Mouse (Mus musculus) layer of hippocampus, adult 6 months (tissue): ENCODE data around the gene Smarcb1. TPM values are rescaled to one million over a fixed set of nuclear protein-coding genes. Genes with fewer than 3 reads are reported as not detected.

ENCODE experiments used
- long read RNA-seq, 2 experiments: library from polyadenylated mRNA; unstranded; transcript quantifications; one replicate each; pipeline ENCODE4 v2.0.0; 2019 to 2020
- polyA plus RNA-seq: library from polyadenylated mRNA; unstranded; fragments of <200 nt; fragmentation: Nextera tagmentation; gene quantifications from 2 replicates; pipeline ENCODE4 v1.2.3, GENCODE M21; 2021

The Smarcb1 gene
- 110 and 116 TPM in 2 replicates for polyA plus RNA-seq
- long read RNA-seq, experiment 1, transcript Smarcb1-201 (9 exons, 1,660 nt) = major isoform, 178 of 264 reads
- long read RNA-seq, experiment 1, transcript Smarcb1-202 (9 exons, 1,622 nt) = minor isoform, 66 of 264 reads
- long read RNA-seq, experiment 1, partial matches to known transcripts = 16 of 264 reads
- long read RNA-seq, experiment 1, other reads (novel, unspliced or antisense) = 4 of 264 reads
- long read RNA-seq, experiment 2, transcript Smarcb1-201 (9 exons, 1,660 nt) = major isoform, 462 of 628 reads
- long read RNA-seq, experiment 2, transcript Smarcb1-202 (9 exons, 1,622 nt) = minor isoform, 150 of 628 reads
- long read RNA-seq, experiment 2, partial matches to known transcripts = 10 of 628 reads
- long read RNA-seq, experiment 2, other reads (novel, unspliced or antisense) = 6 of 628 reads

DNA sequence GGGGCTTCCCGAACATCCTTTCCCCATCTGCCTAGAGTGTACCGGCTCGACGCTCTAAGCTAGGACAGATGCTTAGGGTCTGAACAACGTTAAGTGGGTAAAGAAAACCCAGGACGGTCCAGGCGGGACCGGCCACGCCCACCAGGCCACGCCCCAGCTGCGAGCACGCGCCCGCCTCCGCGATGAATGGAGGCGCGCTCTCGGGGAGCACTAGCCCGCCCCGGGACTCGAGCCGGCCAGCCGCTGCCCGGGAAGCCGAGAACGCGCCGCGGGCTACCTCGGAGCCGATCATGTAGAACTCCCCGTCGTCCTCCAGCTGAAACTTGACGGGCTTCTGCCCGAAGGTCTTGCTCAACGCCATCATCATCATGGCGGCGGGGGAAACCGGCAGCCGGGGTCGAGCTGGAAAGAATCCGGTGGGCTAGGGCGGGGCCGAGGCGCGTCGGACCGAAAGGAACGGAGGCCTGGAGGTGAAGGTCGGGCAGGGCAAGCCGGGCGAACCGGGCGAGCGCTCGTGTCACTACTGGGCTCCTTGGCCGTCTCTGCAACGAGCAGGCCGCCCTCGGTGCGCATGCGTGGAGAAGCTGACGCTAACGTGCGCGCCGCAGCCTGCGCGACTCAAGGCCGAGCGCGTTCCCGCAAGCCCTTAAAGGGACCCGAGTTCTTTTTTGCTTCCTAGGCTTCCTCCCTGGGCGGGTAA, at the start of gene Smarcb1:
Gene Smarcb1 (minus strand): TSS at position 592 of the 700 bp plus-strand sequence.

DNA sequence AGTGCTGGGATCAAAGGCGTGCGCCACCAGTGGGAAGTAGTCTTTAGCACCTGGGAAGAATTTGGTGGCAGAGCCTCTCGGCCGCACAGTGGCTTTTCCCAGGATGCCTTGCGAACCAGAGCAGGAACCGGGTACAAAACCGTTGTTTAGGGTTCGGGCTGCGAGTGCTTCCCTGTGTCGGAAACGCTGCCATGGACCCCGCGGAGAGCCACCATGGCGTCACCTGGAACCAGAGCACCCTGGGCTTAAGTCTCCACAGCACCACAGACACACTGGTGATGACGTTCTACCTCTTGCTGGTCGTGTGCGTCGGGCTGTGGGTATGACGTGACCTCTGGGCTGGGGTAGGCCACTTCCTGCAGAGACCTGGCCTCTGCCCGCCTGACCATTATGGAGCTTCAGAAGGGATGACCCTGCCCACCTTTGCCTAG, 33.0 kb upstream of the Smarcb1 start, which contains the start of gene Gm5134:
Gene Gm5134 (plus strand): TSS at position 134 of the 431 bp plus-strand sequence.

DNA sequence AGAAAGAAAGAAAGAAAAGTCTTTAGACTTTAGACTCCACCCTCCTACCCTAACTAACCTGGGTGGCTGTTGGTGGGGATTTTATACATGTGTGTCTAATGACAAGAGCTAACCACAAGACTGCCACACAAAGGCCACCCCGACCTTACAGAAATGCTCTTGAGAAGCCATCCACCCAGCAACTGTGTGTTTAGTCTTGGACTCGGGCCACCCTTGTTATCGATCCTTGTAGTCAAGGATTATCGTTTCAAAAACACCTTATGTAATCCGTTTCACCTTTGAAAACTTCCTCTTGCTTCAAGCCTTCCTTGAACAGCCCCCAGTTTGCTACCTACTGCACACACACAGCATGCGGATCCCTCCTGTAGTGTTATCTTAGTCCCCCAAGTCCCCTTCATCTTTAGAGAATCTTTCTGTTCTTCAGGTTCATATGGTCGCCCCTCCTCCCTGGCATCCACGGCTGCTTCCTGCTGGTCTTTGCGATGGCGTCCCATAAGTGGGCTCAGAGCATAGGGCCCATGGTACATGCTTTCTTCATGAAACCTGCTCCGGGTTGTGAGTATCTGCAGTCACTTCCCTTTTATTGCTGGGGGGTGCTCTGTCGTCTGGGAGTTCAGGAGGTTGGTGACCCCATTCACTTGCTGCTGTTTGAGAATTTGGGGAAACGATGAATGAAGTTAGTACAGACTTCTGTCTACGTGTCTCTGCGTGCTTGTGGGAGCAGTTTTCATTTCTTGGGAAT, 21.5 kb upstream of the Smarcb1 start, which contains the start of gene Vpreb3:
Gene Vpreb3 (plus strand): TSS at position 322 of the 742 bp plus-strand sequence.

DNA sequence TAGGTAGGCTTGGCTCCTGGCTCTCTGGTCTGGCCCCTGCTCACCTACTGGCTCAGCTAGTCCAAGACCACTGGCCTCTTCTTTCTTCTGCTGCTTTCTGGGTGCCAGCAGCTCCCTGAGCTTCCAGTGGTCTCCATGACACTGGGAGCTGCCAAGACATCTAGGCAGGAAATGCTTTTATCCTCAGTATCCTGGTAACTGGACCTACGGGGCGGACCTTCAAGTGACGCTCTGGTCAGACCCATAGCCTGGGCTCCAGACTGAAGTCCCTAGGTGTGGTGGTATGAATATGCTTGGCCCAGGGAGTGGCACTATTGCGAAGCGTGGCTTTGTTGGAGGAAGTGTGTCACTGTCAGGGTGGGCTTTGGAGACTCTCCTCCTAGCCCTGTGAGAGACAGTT, 19.1 kb upstream of the Smarcb1 start, which contains the start of gene Gm867:
Gene Gm867 (minus strand): TSS at position 153 of the 400 bp plus-strand sequence.

DNA sequence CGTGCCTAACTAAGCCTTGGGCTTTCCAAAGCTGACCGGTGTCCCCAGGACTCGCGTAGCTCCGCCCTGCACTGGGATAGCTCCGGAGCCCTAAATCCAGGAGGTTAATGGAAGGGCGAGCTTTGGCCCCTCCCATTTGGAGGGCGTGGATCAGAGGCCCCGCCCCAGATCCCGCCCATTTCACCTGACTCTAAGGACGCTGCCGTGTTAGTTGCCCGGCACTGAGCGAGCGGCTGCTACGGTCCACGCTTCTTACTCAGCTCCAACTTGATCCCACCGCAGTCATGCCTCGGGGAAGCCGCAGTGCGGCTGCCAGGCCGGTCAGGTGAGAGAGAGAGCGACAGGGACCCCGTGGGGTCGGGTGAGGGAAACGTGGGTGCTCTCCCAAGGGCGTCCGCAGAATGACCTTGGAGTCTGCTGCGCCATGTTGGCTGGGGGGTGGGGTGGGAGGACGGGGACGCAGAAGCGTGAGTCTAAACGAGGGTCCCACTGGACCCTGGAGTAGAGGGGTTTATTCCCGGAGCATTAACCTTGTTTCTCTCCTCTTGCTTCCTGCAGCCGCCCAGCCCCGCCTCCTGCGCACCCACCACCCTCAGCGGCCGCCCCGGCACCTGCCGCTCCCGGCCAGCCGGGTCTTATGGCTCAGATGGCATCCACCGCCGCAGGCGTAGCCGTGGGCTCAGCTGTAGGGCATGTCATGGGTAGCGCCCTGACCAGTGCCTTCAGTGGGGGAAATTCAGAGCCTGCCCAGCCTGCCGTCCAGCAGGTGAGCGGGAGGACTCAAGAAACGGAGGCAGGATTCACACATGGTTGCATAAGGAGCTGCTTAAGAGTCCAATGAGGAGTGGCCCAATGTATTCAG, 14.5 kb upstream of the Smarcb1 start, which contains the start of gene Mmp11:
Gene Mmp11 (minus strand): TSS at position 817 of the 862 bp plus-strand sequence.

DNA sequence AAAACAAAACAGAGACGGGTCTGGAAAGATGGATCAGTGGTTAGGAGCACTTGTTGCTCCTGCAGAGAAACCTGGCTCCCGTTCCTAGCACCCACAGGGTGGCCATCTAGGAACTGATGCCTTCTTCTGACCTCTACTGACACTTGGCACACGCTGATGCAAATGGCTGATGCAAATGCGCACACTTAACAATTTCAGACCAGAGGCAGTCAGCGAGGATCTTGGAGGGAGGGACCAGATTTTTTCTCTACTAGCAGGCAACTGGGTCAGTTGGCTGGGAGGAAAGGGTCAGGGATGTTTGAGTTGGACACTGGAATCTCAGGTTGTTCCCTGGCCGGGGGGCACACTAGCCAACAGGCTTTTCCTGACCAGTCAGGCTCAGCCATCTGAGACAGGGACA, 11.5 kb upstream of the Smarcb1 start, which contains the start of gene Chchd10:
Gene Chchd10 (plus strand): TSS at position 240 of the 400 bp plus-strand sequence.

DNA sequence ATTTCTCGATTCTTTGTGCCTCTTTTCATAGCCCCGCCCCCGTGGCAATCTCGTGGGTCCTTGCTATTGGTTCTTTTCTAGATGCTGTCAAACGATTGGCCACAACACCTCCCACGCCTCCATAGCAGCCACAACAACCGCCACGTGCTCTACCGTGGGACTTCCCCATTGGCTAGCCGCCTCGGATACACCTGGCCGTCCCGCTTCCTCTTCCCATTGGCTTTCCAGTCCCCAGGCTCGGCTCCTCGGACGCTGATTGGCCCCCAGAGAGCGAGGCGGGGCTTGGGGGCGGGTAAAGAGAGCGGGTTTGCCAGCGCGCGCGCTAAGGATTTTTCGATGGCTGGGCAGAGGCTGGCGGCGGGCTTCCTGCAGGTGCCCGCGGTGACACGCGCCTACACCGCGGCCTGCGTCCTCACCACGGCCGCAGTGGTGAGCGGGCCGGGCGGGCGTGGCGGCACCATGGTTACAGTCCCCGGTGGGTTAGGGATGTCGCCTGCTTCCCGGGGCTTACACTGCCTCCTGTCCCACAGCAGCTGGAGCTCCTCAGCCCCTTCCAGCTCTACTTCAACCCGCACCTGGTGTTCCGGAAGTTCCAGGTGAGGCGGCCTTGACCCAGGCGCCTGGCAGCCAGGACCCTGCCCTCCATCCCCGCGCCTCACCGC, 28.2 kb downstream of the Smarcb1 start, which contains the start of gene Derl3:
Gene Derl3 (plus strand): TSS at position 325 of the 662 bp plus-strand sequence.

DNA sequence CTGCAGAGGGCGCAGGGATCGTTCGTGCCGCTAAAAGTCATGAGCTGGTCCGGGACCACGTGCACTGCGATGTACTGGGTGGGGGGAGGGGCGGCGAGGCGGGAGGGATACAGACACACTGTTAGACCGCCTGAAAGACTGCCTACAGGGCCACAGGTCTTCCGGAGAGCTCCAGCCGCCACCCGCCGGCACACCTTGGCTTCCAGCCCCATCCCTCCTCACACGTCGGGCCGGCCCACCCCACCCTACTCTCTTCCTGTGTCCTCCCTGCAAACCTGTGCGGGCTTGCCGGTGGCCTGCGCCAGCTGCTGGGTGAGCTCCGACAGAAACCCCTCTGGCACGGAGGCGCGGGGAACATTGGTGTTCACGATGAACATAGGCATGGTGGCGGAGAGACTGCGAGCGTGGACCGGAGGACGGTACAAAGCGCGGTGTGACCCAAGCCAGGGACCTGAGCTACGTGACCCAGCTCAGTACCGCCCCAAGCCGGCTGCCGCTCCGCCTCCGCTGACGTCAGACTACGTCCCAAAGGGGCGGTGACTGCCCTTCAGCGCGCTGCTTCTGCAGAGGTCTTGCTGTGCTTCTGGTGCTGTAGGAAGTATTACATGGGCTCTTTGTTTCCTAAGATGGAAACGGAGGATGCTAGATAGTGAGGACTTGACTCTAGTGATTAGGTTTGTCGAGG, 61.5 kb downstream of the Smarcb1 start, which contains the start of gene Mif:
Gene Mif (minus strand): TSS at position 455 of the 685 bp plus-strand sequence.

Other genes with a start within 250 kb of the Smarcb1 start
- 15.1 and 22.2 TPM in 2 replicates for gene Cabin1, start 157.3 kb downstream of the Smarcb1 start, polyA plus RNA-seq
- gene Ddt, start 148.2 kb downstream of the Smarcb1 start, polyA plus RNA-seq = 194 and 202 TPM in 2 replicates
- gene Gm20441, start 140.7 kb downstream of the Smarcb1 start, polyA plus RNA-seq = not detected in 2 replicates
- 8.2 and 13.6 TPM in 2 replicates for gene Gstt3, start 140.2 kb downstream of the Smarcb1 start, polyA plus RNA-seq
- gene Gstt1, start 123.0 kb downstream of the Smarcb1 start, polyA plus RNA-seq = 38.2 and 46.0 TPM in 2 replicates
- not detected in 2 replicates for gene Gstt4, start 99.1 kb downstream of the Smarcb1 start, polyA plus RNA-seq
- gene Gstt2, start 84.2 kb downstream of the Smarcb1 start, polyA plus RNA-seq = 5.4 and 8.1 TPM in 2 replicates
- 1,436 and 1,590 TPM in 2 replicates for gene Mif, start 61.4 kb downstream of the Smarcb1 start, polyA plus RNA-seq
- 2.1 and 2.3 TPM in 2 replicates for gene Derl3, start 28.2 kb downstream of the Smarcb1 start, polyA plus RNA-seq
- 1,305 and 1,353 TPM in 2 replicates for gene Chchd10, start 11.5 kb upstream of the Smarcb1 start, polyA plus RNA-seq
- gene Mmp11, start 14.9 kb upstream of the Smarcb1 start, polyA plus RNA-seq = 1.3 and 1.4 TPM in 2 replicates
- 0.13 and 0.26 TPM in 2 replicates for gene Gm867, start 19.1 kb upstream of the Smarcb1 start, polyA plus RNA-seq
- 0.26 TPM in 1 of 2 replicates, not detected in the other for gene Vpreb3, start 21.4 kb upstream of the Smarcb1 start, polyA plus RNA-seq
- not detected in 2 replicates for gene Gm5134, start 32.9 kb upstream of the Smarcb1 start, polyA plus RNA-seq
- gene Zfp280b, start 111.0 kb upstream of the Smarcb1 start, polyA plus RNA-seq = 3.1 and 4.4 TPM in 2 replicates
- gene Slc5a4b, start 189.3 kb upstream of the Smarcb1 start, polyA plus RNA-seq = not detected in 2 replicates
- not detected in 2 replicates for gene Slc5a4a, start 225.8 kb upstream of the Smarcb1 start, polyA plus RNA-seq